Mouse (Mus musculus): ENCODE results near the gene 4930522H14Rik.

4930522H14Rik gene

DNA sequence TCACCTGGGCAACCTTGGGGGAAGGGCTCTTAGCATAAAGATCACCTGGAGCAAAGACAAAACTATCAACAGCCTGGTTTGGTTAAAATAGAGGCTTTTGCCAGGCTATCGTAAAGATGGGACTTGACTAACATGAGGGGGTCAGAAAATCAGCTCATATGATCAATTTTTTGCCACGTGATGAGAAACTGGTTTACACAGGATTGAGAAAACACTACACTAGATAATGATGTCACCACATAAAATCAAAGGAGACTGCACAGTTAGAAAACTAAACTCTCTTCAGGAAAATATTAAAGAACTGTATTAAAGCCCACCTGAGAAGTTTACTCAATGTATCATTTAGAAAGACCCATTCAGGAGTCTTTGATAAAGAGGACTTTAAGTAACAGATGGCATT lies 56.0 kb downstream of the 4930522H14Rik start:
- no peak for DNase-seq

DNA sequence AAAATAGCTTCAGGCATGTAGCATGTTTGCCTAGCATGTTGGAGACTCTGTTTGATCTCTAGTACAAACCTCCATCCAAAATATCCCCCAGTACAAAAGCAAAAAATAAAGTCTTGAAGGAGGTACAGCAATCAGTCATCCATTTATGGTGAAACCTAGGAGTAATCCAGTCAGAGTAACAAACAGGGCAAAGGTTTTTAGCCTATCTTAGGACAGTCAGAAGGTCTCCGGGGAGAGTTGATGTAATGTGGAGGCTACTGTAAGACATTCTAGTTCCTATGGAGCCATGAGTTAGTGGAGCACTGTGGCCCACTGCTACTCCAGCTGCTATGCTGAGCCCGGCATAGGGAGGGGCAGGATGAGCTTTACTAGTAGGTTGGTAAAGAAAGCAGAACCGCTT lies 58.5 kb downstream of the 4930522H14Rik start:
- DNase-seq = no peak

DNA sequence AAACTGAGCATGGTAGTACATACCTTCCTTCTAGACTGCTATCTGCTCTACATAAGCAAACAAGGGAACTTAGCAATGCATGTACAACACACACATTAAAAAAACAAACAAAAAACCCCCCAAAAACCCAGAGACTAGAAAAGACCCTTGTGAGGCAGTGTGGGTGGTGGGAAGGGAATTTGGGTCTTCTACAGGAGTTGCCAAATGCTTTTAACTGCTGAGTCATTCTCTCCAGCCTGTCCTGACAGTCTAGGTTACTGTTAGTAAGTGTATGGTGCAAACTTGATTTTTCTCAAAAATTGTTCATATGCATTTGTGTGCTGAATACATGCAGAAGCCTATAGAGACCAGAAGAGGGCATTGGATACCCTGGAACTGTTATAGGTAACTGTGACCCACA lies 59.5 kb downstream of the 4930522H14Rik start:
- no peak for DNase-seq

DNA sequence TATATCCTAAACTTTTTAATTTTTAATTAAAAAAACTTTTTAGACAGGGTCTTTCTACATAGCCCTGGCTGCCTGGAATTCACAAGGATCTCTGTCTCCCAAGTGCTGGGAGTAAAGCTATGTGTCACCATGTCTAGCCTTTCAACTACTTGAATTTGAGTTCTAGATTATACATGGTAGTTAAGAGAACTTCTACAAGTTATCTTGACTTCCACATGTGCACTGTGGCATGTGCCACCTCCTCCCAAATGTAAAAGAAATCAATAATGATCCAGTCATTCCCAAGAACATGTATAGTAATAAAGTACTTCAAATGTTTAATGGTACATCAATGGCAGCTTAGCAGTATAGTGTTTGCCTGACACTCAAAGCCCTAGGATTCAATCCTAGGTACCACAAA lies 63.4 kb downstream of the 4930522H14Rik start:
- no peak for DNase-seq

DNA sequence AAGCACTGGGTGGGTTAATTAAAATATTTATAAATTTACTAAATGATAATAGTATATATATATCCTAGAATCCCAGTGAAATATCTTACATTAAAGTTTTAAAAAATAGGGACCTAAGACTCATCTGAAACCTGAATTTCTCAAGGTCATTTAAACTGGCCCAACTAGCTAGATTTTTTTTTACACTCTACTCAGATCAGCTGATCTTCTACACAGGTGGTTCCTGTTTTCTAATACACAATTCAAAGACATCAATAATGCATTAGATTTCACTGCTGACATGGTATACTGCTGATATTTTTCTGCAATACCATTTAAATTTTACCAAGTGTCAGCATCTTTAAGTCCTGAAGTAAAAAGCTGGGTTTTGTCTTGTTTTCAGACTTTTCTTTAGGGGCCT lies 67.2 kb downstream of the 4930522H14Rik start:
- DNase-seq = no peak

DNA sequence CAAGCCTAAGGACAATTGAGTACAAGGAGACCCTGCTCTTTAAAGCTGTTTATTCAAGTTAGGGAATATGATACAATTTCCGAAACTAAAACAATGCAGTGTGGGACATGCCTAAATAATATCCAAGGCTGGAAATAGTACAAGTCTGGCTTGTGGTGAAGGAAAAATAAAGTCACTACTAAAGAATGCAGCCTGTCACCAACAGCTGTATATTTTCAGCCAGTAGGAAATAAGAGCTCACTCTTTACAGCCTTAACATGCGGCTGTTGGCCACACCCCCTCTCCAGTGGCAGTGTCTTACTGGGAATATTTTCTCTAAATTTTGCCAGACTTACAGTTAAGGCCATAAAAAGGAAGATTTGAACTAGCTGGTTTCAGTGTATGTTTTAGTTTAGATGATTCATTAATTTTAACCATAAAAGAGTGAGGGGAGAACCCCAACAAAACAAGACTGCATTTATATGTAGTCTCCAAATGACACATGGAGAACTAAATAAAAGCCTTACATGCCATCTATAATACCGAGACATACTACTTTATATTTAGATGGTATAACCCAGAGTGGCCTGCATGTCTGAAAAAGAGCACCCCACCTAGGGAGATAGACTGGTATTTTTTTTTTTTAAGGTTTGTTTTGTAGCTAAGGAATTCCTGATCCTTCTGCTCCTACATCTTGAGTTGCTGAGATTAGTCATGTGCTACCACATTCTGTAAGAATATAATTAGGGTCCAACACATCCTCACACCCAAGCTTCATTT lies 70.5 kb downstream of the 4930522H14Rik start:
- no peak for DNase-seq

DNA sequence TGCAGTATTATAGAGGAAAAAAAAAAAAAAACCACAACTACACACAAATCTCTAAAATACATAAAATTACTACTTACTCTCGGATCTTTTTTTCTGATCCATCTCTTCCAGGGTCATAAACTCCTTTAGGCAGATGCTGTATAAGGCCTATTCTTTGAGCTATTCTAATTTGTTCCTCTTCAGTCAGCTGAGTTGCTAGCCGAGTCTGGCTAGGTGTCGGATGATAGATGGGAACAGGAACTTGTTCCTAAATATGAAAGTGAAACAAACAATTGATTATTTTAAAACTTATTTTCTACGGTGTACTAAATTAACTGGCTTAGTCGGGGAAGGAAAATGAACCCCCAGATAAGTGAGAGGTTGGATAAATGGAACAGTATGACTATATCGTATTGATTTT lies 74.3 kb downstream of the 4930522H14Rik start:
- DNase-seq = no peak

Measured in right cerebral cortex, adult 18-20 months (tissue).